Mouse (Mus musculus) MEL (cell line): ENCODE results near the gene Stpg1.

Experiments
- BHLHE40 ChIP-seq: IDR thresholded peaks from 2 replicates; pipeline ENCODE4 v1.6.1; 2012; ENCODE audit warnings: low read depth, mild to moderate bottlenecking, inconsistent platforms, low read length, improper control_type of control experiment, borderline replicate concordance
- CTCF ChIP-seq, 3 experiments: IDR thresholded peaks in 2 of 3; conservative IDR thresholded peaks in 1 of 3; 2 replicates each; pipeline ENCODE4 v1.5.1; 2011 to 2012; ENCODE audit warnings: low read length in 3 of 3, low read depth in 2 of 3, mild to moderate bottlenecking in 2 of 3, improper control_type of control experiment in 1 of 3, inconsistent platforms in 1 of 3, mixed read lengths in 1 of 3, moderate library complexity in 1 of 3; ENCODE audit not compliant: control insufficient read depth in 1 of 3, insufficient read depth in 1 of 3, poor library complexity in 1 of 3, severe bottlenecking in 1 of 3
- TAL1 ChIP-seq: IDR thresholded peaks from 2 replicates; pipeline ENCODE4 v1.6.1; 2012; ENCODE audit warnings: mild to moderate bottlenecking, inconsistent platforms, low read length, moderate library complexity, mixed read lengths

DNA sequence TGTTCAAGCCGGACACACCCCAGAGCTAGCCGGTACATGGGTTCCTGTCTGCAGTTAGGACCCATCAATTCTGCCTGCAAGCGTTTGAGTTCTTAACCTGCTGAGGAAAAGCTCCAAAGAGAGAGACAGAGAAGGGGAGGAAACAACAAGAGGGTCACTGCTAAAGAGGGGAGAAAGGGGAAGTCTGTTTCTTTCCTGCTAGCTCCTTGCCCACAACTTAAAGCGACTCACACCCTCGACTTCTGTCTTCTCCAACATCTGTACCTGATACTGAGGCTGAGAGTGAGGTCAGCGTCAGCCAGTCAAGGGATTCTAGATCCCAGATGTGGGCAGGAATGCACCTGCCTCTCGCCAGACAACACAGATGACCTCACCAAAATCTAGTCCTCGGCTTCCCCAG is 77.7 kb downstream of the Stpg1 start:
- TF ChIP-seq CTCF (IDR thresholded peaks at IDR 0.05 in 2 of 3, conservative IDR thresholded peaks at IDR 0.05 in 1 of 3; ENCODE audit: control insufficient read depth in 1 of 3, insufficient read depth in 1 of 3, low read depth in 2 of 3, low read length in 3 of 3, poor library complexity in 1 of 3, severe bottlenecking in 1 of 3): no peak
- TF ChIP-seq TAL1: no peak
- no peak for TF ChIP-seq BHLHE40
